Mouse (Mus musculus): ENCODE data around the gene Anapc15. TPM values are rescaled to one million over a fixed set of nuclear protein-coding genes. Genes with fewer than 3 reads are reported as not detected.
"Not testable (repeated sequence)": the region's sequence is repeated elsewhere in the genome, so short reads cannot be mapped to it uniquely, and the experiment has no call there.

Anapc15 gene
- polyA plus RNA-seq, 1 experiment from 2014 or later: 71.6 TPM

DNA sequence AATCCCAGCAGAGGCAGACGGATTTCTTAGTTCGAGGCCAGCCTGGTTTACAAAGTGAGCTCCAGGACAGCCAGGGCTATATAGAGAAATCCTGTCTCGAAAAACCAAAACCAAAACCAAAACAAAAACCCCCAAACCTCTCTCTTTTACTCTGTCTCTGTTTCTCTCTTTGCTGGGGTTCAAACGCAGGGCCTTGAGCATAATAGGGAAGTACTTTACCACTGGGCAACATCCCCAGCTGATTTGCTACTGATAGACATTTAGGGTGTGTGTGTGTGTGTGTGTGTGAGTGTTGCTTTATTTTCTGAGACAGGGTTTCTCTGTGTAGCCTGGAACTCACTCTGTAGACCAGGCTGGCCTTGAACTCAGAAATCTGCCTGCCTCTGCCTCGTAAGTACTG, 85.5 kb downstream of the Anapc15 start:
- not testable (repeated sequence) for H3K4me1 ChIP-seq (ENCODE audit: control insufficient read depth, insufficient read depth, low read length); H3K4me3 ChIP-seq (ENCODE audit: low read depth, low read length); H3K9ac ChIP-seq (ENCODE audit: low read depth, low read length); ATAC-seq; H3K9me3 ChIP-seq (replicated peaks; ENCODE audit: control insufficient read depth, low read length, poor library complexity, severe bottlenecking); H3K36me3 ChIP-seq (ENCODE audit: control insufficient read depth, insufficient read depth, low read length); H3K27me3 ChIP-seq (ENCODE audit: control insufficient read depth, insufficient read depth, low read depth, low read length); H3K4me2 ChIP-seq (ENCODE audit: low read length); H3K27ac ChIP-seq (ENCODE audit: low read length)
- WGBS: 91% methylated on average over 5 of the region's 5 CpGs

Small RNAs within 50 kb of the gene (microRNA-seq; reads per million reads assigned to microRNA genes)
- gene Gm22655: not detected

Other genes starting within 250 kb of the Anapc15 start
- gene Clpb, start 200.1 kb upstream of the Anapc15 start, polyA plus RNA-seq (2015; fragmentation: Nextera tagmentation; extraction: Ambion mirVana): 43.0 and 46.5 TPM in 2 replicates
- 0.21 TPM in 1 of 2 replicates, not detected in the other for gene Phox2a, start 45.4 kb upstream of the Anapc15 start, polyA plus RNA-seq (2015; fragmentation: Nextera tagmentation; extraction: Ambion mirVana)
- gene Inppl1, start 25.5 kb upstream of the Anapc15 start, polyA plus RNA-seq (2015; fragmentation: Nextera tagmentation; extraction: Ambion mirVana): 4.2 and 10.2 TPM in 2 replicates
- 1.0 and 1.1 TPM in 2 replicates for gene Folr2, start 6.5 kb upstream of the Anapc15 start, polyA plus RNA-seq (2015; fragmentation: Nextera tagmentation; extraction: Ambion mirVana)
- gene Folr1, start 7.1 kb downstream of the Anapc15 start, polyA plus RNA-seq (2015; fragmentation: Nextera tagmentation; extraction: Ambion mirVana): 23.7 and 24.2 TPM in 2 replicates
- gene Lamtor1, start 42.2 kb downstream of the Anapc15 start, polyA plus RNA-seq (2015; fragmentation: Nextera tagmentation; extraction: Ambion mirVana): 138 and 144 TPM in 2 replicates
- gene Tomt, start 42.6 kb downstream of the Anapc15 start, polyA plus RNA-seq (2015; fragmentation: Nextera tagmentation; extraction: Ambion mirVana): 0.21 and 0.35 TPM in 2 replicates
- 11.6 and 13.4 TPM in 2 replicates for gene Lrrc51, start 70.2 kb downstream of the Anapc15 start, polyA plus RNA-seq (2015; fragmentation: Nextera tagmentation; extraction: Ambion mirVana)
- 37.8 and 47.3 TPM in 2 replicates for gene Numa1, start 70.4 kb downstream of the Anapc15 start, polyA plus RNA-seq (2015; fragmentation: Nextera tagmentation; extraction: Ambion mirVana)
- gene Il18bp, start 155.0 kb downstream of the Anapc15 start, polyA plus RNA-seq (2015; fragmentation: Nextera tagmentation; extraction: Ambion mirVana): 4.1 and 4.9 TPM in 2 replicates
- gene Rnf121, start 201.8 kb downstream of the Anapc15 start, polyA plus RNA-seq (2015; fragmentation: Nextera tagmentation; extraction: Ambion mirVana): 36.1 and 36.6 TPM in 2 replicates
- 28.7 and 31.5 TPM in 2 replicates for gene Xndc1, start 201.8 kb downstream of the Anapc15 start, polyA plus RNA-seq (2015; fragmentation: Nextera tagmentation; extraction: Ambion mirVana)
- 1.1 and 1.3 TPM in 2 replicates for gene Xntrpc, start 202.0 kb downstream of the Anapc15 start, polyA plus RNA-seq (2015; fragmentation: Nextera tagmentation; extraction: Ambion mirVana)
- not detected in 2 replicates for gene Trpc2, start 219.4 kb downstream of the Anapc15 start, polyA plus RNA-seq (2015; fragmentation: Nextera tagmentation; extraction: Ambion mirVana)
- gene Art1, start 238.0 kb downstream of the Anapc15 start, polyA plus RNA-seq (2015; fragmentation: Nextera tagmentation; extraction: Ambion mirVana): 0.25 and 0.57 TPM in 2 replicates
- 0.17 TPM in 1 of 2 replicates, not detected in the other for gene Art5, start 245.8 kb downstream of the Anapc15 start, polyA plus RNA-seq (2015; fragmentation: Nextera tagmentation; extraction: Ambion mirVana)

Measured in midbrain, embryonic 16.5 days (tissue).